Mouse (Mus musculus) liver, embryonic 16.5 days (tissue): ENCODE data around the gene Pus7l. TPM values are rescaled to one million over a fixed set of nuclear protein-coding genes. Genes with fewer than 3 reads are reported as not detected.

Source experiments
- ATAC-seq: fragments of 200-750 bp; cut with Nextera tagmentation; 2 replicates; pipeline ENCODE4 v1.8.0; 2017; ENCODE audit warnings: low read depth, mild to moderate bottlenecking, moderate number of reproducible peaks, moderate library complexity
- H3K27ac ChIP-seq: fragments of 300-500 bp; sonication (generic); 2 replicates; pipeline ENCODE4 v1.5.1; 2014; ENCODE audit warnings: mild to moderate bottlenecking, low read length
- H3K27me3 ChIP-seq: fragments of 300-500 bp; sonication (generic); 2 replicates; pipeline ENCODE4 v1.6.1; 2014; ENCODE audit warnings: low read depth, low read length, mixed read lengths; ENCODE audit not compliant: control insufficient read depth, insufficient read depth
- H3K36me3 ChIP-seq: fragments of 300-500 bp; sonication (generic); 2 replicates; pipeline ENCODE4 v1.6.1; 2014; ENCODE audit warnings: mild to moderate bottlenecking; ENCODE audit not compliant: control insufficient read depth, insufficient read depth
- H3K4me1 ChIP-seq: fragments of 300-500 bp; sonication (generic); 2 replicates; pipeline ENCODE4 v1.6.1; 2014; ENCODE audit warnings: low read depth, low read length, mixed read lengths; ENCODE audit not compliant: control insufficient read depth
- H3K4me2 ChIP-seq: fragments of 300-500 bp; sonication (generic); 2 replicates; pipeline ENCODE4 v1.6.1; 2014; ENCODE audit warnings: low read depth, low read length, mixed read lengths
- H3K4me3 ChIP-seq: fragments of 300-500 bp; sonication (generic); 2 replicates; pipeline ENCODE4 v1.5.1; 2014; ENCODE audit warnings: low read depth, mild to moderate bottlenecking, low read length
- H3K9ac ChIP-seq: fragments of 300-500 bp; sonication (generic); 2 replicates; pipeline ENCODE4 v1.6.1; 2014; ENCODE audit warnings: low read depth, low read length
- H3K9me3 ChIP-seq: fragments of 300-500 bp; sonication (generic); replicated peaks from 2 replicates; pipeline ENCODE4 v1.6.1; 2016; ENCODE audit warnings: low read length; ENCODE audit not compliant: control insufficient read depth
- WGBS: fragments of 180-500 bp; shearing (Covaris S2); extraction: QIAGEN DNeasy Blood & Tissue Kit; methylation state at CpG from one replicate; pipeline ENCODE4 v1.1.7; 2014; ENCODE audit not compliant: insufficient replicate concordance; 5-methylcytosine and 5-hydroxymethylcytosine counted together
- polyA plus RNA-seq: library from polyadenylated mRNA; unstranded; fragments of >200 nt; fragmentation: Nextera tagmentation; extraction: Ambion mirVana; gene quantifications from 2 replicates; pipeline ENCODE4 v1.2.1, GENCODE M21; 2015

The Pus7l gene
- polyA plus RNA-seq, 1 experiment from 2014 or later = 2.1 TPM

GRCm38 (mm10) chr15:94553536-94553935, 10.2 kb upstream of the Pus7l start:
- WGBS = 84% methylated on average over 9 of the region's 9 CpGs
- Histone ChIP-seq H3K4me2 (no peak overlapping the region), H3K27ac (no peak overlapping the region), H3K4me1 (no peaks in the 10 kb centered on the region), H3K9me3 (no peaks in the 10 kb centered on the region), H3K4me3 (no peak overlapping the region), H3K27me3 (no peaks in the 10 kb centered on the region), H3K9ac (no peak overlapping the region), H3K36me3 (no peaks in the 10 kb centered on the region; the same call in 1 of the 2 replicates)
- ATAC-seq = no peak

GRCm38 (mm10) chr15:94544844-94545243, 1.5 kb upstream of the Pus7l start:
- no peaks in the 10 kb centered on the region for H3K9me3 ChIP-seq
- H3K27me3 ChIP-seq = no peaks in the 10 kb centered on the region
- ATAC-seq = no peak
- H3K9ac ChIP-seq = no peak overlapping the region
- 57% methylated on average over 4 of the region's 4 CpGs for WGBS
- no peak overlapping the region for H3K4me2 ChIP-seq
- H3K27ac ChIP-seq = no peak overlapping the region
- H3K4me1 ChIP-seq = peaks cover 9% of the 10 kb centered on the region
- no peak overlapping the region for H3K4me3 ChIP-seq
- no peaks in the 10 kb centered on the region for H3K36me3 ChIP-seq

- 35% methylated on average over 9 of the region's 9 CpGs for WGBS
- H3K27ac ChIP-seq = peak overlapping the region; percentile 77
Measured at GRCm38 (mm10) chr15:94544052-94544636, 797 bp upstream of the Pus7l start.

GRCm38 (mm10) chr15:94542567-94543408, 559 bp downstream of the Pus7l start:
- no peaks in the 10 kb centered on the region for H3K36me3 ChIP-seq
- peak overlapping the region; percentile 84 for H3K4me3 ChIP-seq
- H3K4me1 ChIP-seq = peaks cover 9% of the 10 kb centered on the region
- 3% methylated on average over 21 of the region's 22 CpGs for WGBS
- H3K27ac ChIP-seq = no peak overlapping the region
- H3K27me3 ChIP-seq = no peaks in the 10 kb centered on the region
- H3K4me2 ChIP-seq = peak overlapping the region; percentile 85
- peak overlapping the region; percentile 51 for H3K9ac ChIP-seq
- peak; percentile 65 for ATAC-seq
- no peaks in the 10 kb centered on the region for H3K9me3 ChIP-seq

More at GRCm38 (mm10) chr15:94544052-94544636, 797 bp upstream of the Pus7l start:
- Histone ChIP-seq H3K27me3 (no peaks in the 10 kb centered on the region), H3K4me2 (peak overlapping the region; percentile 85), H3K9me3 (no peaks in the 10 kb centered on the region), H3K4me1 (peaks cover 9% of the 10 kb centered on the region), H3K4me3 (peak overlapping the region; percentile 84), H3K9ac (peak overlapping the region; percentile 78), H3K36me3 (no peaks in the 10 kb centered on the region)
- ATAC-seq = no peak

- Histone ChIP-seq H3K27me3 (no peaks in the 10 kb centered on the region), H3K36me3 (no peaks in the 10 kb centered on the region), H3K9me3 (no peaks in the 10 kb centered on the region), H3K9ac (no peak overlapping the region), H3K4me3 (no peak overlapping the region), H3K4me2 (no peak overlapping the region), H3K27ac (no peak overlapping the region), H3K4me1 (peaks cover 7% of the 10 kb centered on the region)
- WGBS = 62% methylated on average over 3 of the region's 3 CpGs
- ATAC-seq = no peak
Measured at GRCm38 (mm10) chr15:94539296-94539695, 4.1 kb downstream of the Pus7l start.

- Histone ChIP-seq H3K4me1 (no peaks in the 10 kb centered on the region), H3K9me3 (no peaks in the 10 kb centered on the region), H3K27ac (no peak overlapping the region), H3K27me3 (no peaks in the 10 kb centered on the region), H3K36me3 (no peaks in the 10 kb centered on the region), H3K9ac (no peak overlapping the region), H3K4me2 (no peak overlapping the region), H3K4me3 (no peak overlapping the region)
- ATAC-seq = no peak
- 53% methylated on average over 7 of the region's 7 CpGs for WGBS
Measured at GRCm38 (mm10) chr15:94535521-94535920, 7.8 kb downstream of the Pus7l start.

GRCm38 (mm10) chr15:94532956-94533355, 10.4 kb downstream of the Pus7l start:
- Histone ChIP-seq H3K27me3 (no peaks in the 10 kb centered on the region), H3K4me1 (no peaks in the 10 kb centered on the region), H3K9ac (no peak overlapping the region), H3K4me2 (no peak overlapping the region), H3K9me3 (no peaks in the 10 kb centered on the region), H3K36me3 (no peaks in the 10 kb centered on the region), H3K4me3 (no peak overlapping the region), H3K27ac (no peak overlapping the region)
- ATAC-seq = no peak
- WGBS = 81% methylated on average over 6 of the region's 6 CpGs

GRCm38 (mm10) chr15:94532306-94532705, 11.0 kb downstream of the Pus7l start:
- Histone ChIP-seq H3K27ac (no peak overlapping the region), H3K4me2 (no peak overlapping the region), H3K9ac (no peak overlapping the region), H3K4me1 (no peaks in the 10 kb centered on the region), H3K27me3 (no peaks in the 10 kb centered on the region), H3K4me3 (no peak overlapping the region), H3K9me3 (no peaks in the 10 kb centered on the region), H3K36me3 (peaks cover 3% of the 10 kb centered on the region; the same call in 1 of the 2 replicates)
- WGBS = 66% methylated on average over 5 of the region's 5 CpGs
- ATAC-seq = no peak

- H3K27me3 ChIP-seq = no peaks in the 10 kb centered on the region
- no peak overlapping the region for H3K4me2 ChIP-seq
- no peak overlapping the region for H3K4me3 ChIP-seq
- no peak for ATAC-seq
- 72% methylated on average over 3 of the region's 3 CpGs for WGBS
- no peak overlapping the region for H3K9ac ChIP-seq
- H3K27ac ChIP-seq = no peak overlapping the region
- peaks cover 3% of the 10 kb centered on the region; the same call in 1 of the 2 replicates for H3K36me3 ChIP-seq
- no peaks in the 10 kb centered on the region for H3K9me3 ChIP-seq
- H3K4me1 ChIP-seq = no peaks in the 10 kb centered on the region
Measured at GRCm38 (mm10) chr15:94530519-94530918, 12.8 kb downstream of the Pus7l start.
